In genomic region chr9:56886113-56886512, GRCm38 (mm10) we compare ENCODE assay signal across 9 mouse cellular contexts. TPM values are rescaled to one million over a fixed set of nuclear protein-coding genes. Genes with fewer than 3 reads are reported as not detected.
A peak's percentile ranks its signal among the peaks of the same experiment; 100 is the strongest.
DNase-seq lines count a peak whose midpoint lies in the region; ATAC-seq and TF ChIP-seq lines count a peak whose summit lies in the region.
"Had no signal": no experiment of that assay in that cellular context is flagged by ENCODE, and none has a peak within 500 bp of the region (broad histone marks: within the 10 kb centered on the region; RNA-seq: fewer than 3 reads in every experiment).

No protein-coding gene starts in this region.

- no peak overlapping the region for H3K4me2 ChIP-seq in midbrain, embryonic 14.5 days (ENCODE audit: low read length)
- H3K4me2 ChIP-seq in midbrain, embryonic 13.5 days (replicated peaks) = no peak overlapping the region

- no peak overlapping the region for H3K4me3 ChIP-seq in midbrain, embryonic 14.5 days (replicated peaks; ENCODE audit: low read depth, low read length)
- H3K4me3 ChIP-seq in midbrain, embryonic 13.5 days (replicated peaks) = no peak overlapping the region
- H3K4me3 ChIP-seq in cerebellum, adult 2 months (replicated peaks; ENCODE audit: insufficient read depth, low read depth, low read length) = no peak overlapping the region

- no peaks in the 10 kb centered on the region for H3K36me3 ChIP-seq in midbrain, embryonic 14.5 days (ENCODE audit: control insufficient read depth, insufficient read depth, low read length)
- H3K36me3 ChIP-seq in midbrain, embryonic 13.5 days = no peaks in the 10 kb centered on the region

- TF ChIP-seq POLR2A in cerebellum, adult 2 months (IDR thresholded peaks at IDR 0.05; ENCODE audit: borderline replicate concordance, insufficient read depth, low read length) = no peak

- H3K9ac ChIP-seq in midbrain, embryonic 14.5 days (replicated peaks; ENCODE audit: low read length) = no peak overlapping the region
- H3K9ac ChIP-seq in midbrain, embryonic 13.5 days (replicated peaks) = no peak overlapping the region

- no peaks in the 10 kb centered on the region for H3K27me3 ChIP-seq in midbrain, embryonic 14.5 days (ENCODE audit: control insufficient read depth, insufficient read depth, low read length)
- H3K27me3 ChIP-seq in midbrain, embryonic 13.5 days = peaks cover 7% of the 10 kb centered on the region
- H3K27me3 ChIP-seq in cerebellum, adult 2 months (ENCODE audit: control insufficient read depth, insufficient read depth, low read length) = no peaks in the 10 kb centered on the region

- H3K27ac ChIP-seq in midbrain, embryonic 14.5 days (replicated peaks; ENCODE audit: low read depth, low read length) = no peak overlapping the region
- no peak overlapping the region for H3K27ac ChIP-seq in midbrain, embryonic 13.5 days
- H3K27ac ChIP-seq in cerebellum, adult 2 months (ENCODE audit: insufficient read depth, low read length) = no peak overlapping the region

- 0 out of 2 replicates have a peak, but pooled peaks cover 3% of the 10 kb centered on the region for H3K4me1 ChIP-seq in midbrain, embryonic 14.5 days (ENCODE audit: control insufficient read depth, insufficient read depth, low read length)
- peaks cover 5% of the 10 kb centered on the region for H3K4me1 ChIP-seq in midbrain, embryonic 13.5 days (replicated peaks)
- H3K4me1 ChIP-seq in cerebellum, adult 2 months (ENCODE audit: control insufficient read depth, insufficient read depth, low read length) = no peaks in the 10 kb centered on the region

- DNase-seq in heart, adult 11 months = peak; percentile 87
- no peak for DNase-seq in heart, adult 9 months (ENCODE audit: low spot score in 2 of 2)
- DNase-seq in midbrain, embryonic 14.5 days = peak; percentile 58
- peak; percentile 62 for DNase-seq in embryo, embryonic 11 days
- DNase-seq in thymus, postnatal 0 days (ENCODE audit: low spot score) = peak; percentile 41
- DNase-seq in cerebellum, adult 2 months = no peak
- DNase-seq in frontal cortex, postnatal 36 days (ENCODE audit: low spot score in 2 of 2) = no peak
- DNase-seq: cerebellum, postnatal 25 days had no signal

- no peak for ATAC-seq in midbrain, embryonic 14.5 days (ENCODE audit: low FRiP score, low TSS enrichment)
- no peak for ATAC-seq in midbrain, embryonic 13.5 days

- no peaks in the 10 kb centered on the region for H3K9me3 ChIP-seq in midbrain, embryonic 14.5 days (ENCODE audit: control insufficient read depth, low read length)
- no peaks in the 10 kb centered on the region for H3K9me3 ChIP-seq in midbrain, embryonic 13.5 days

- WGBS in midbrain, embryonic 14.5 days = 65% methylated on average over 13 of the region's 13 CpGs
- 67% methylated on average over 13 of the region's 13 CpGs for WGBS in midbrain, embryonic 13.5 days
- 62% methylated on average over 13 of the region's 13 CpGs for WGBS in cerebellum, adult 2 months

- no peak for TF ChIP-seq CTCF in cerebellum, adult 2 months (IDR thresholded peaks at IDR 0.05; ENCODE audit: borderline replicate concordance, insufficient read depth, low read depth, low read length)

RNA-seq across cellular contexts. Expression of gene Cspg4, which starts 21.3 kb away (rescaled TPM):
- 4.1 TPM in 2 replicates for polyA plus RNA-seq in midbrain, embryonic 14.5 days (2014; fragmentation: Nextera tagmentation; extraction: Ambion mirVana)
- 3.2 and 3.5 TPM in 2 replicates for polyA plus RNA-seq in midbrain, embryonic 13.5 days (2015; fragmentation: Nextera tagmentation; extraction: Ambion mirVana)
- 0.91 and 1.4 TPM in 2 replicates for polyA plus RNA-seq in thymus, postnatal 0 days (2015; fragmentation: Nextera tagmentation; extraction: Ambion mirVana)
- polyA plus RNA-seq in cerebellum, adult 2 months (2012; rRNA removed) = 7.4 and 8.9 TPM in 2 replicates

RNA-seq across cellular contexts. Expression of gene Odf3l1, which starts 21.6 kb away (rescaled TPM):
- not detected in 2 replicates for polyA plus RNA-seq in midbrain, embryonic 14.5 days (2014; fragmentation: Nextera tagmentation; extraction: Ambion mirVana)
- not detected in 2 replicates for polyA plus RNA-seq in midbrain, embryonic 13.5 days (2015; fragmentation: Nextera tagmentation; extraction: Ambion mirVana)
- polyA plus RNA-seq in thymus, postnatal 0 days (2015; fragmentation: Nextera tagmentation; extraction: Ambion mirVana) = 0.13 TPM in 1 of 2 replicates, not detected in the other
- polyA plus RNA-seq in cerebellum, adult 2 months (2012; rRNA removed) = 0.21 and 0.33 TPM in 2 replicates

RNA-seq across cellular contexts. Expression of gene Snx33, which starts 42.1 kb away (rescaled TPM):
- polyA plus RNA-seq in midbrain, embryonic 14.5 days (2014; fragmentation: Nextera tagmentation; extraction: Ambion mirVana) = 1.6 and 2.5 TPM in 2 replicates
- polyA plus RNA-seq in midbrain, embryonic 13.5 days (2015; fragmentation: Nextera tagmentation; extraction: Ambion mirVana) = 2.8 and 3.1 TPM in 2 replicates
- 4.7 and 5.1 TPM in 2 replicates for polyA plus RNA-seq in thymus, postnatal 0 days (2015; fragmentation: Nextera tagmentation; extraction: Ambion mirVana)
- polyA plus RNA-seq in cerebellum, adult 2 months (2012; rRNA removed) = 8.4 and 10.3 TPM in 2 replicates

RNA-seq across cellular contexts. Expression of gene Imp3, which starts 51.2 kb away (rescaled TPM):
- polyA plus RNA-seq in midbrain, embryonic 14.5 days (2014; fragmentation: Nextera tagmentation; extraction: Ambion mirVana) = 69.6 and 84.5 TPM in 2 replicates
- polyA plus RNA-seq in midbrain, embryonic 13.5 days (2015; fragmentation: Nextera tagmentation; extraction: Ambion mirVana) = 69.4 and 73.3 TPM in 2 replicates
- 154 and 160 TPM in 2 replicates for polyA plus RNA-seq in thymus, postnatal 0 days (2015; fragmentation: Nextera tagmentation; extraction: Ambion mirVana)
- polyA plus RNA-seq in cerebellum, adult 2 months (2012; rRNA removed) = 89.3 and 93.8 TPM in 2 replicates

Comparison
In these comparisons a context has a peak if more than half of its experiments do, and no peak if none do; other contexts are left out.
1. DNase-seq: peak in heart, adult 11 months (single experiment), midbrain, embryonic 14.5 days (single experiment), embryo, embryonic 11 days (single experiment) and thymus, postnatal 0 days (single experiment); none in heart, adult 9 months (0 of 2), cerebellum, adult 2 months (0 of 2) and frontal cortex, postnatal 36 days (0 of 2).